Mouse (Mus musculus) limb, embryonic 10.5 days (tissue): Measurements from ENCODE around the gene Ceacam3. TPM values are rescaled to one million over a fixed set of nuclear protein-coding genes. Genes with fewer than 3 reads are reported as not detected.
"Not testable (repeated sequence)": the region's sequence is repeated elsewhere in the genome, so short reads cannot be mapped to it uniquely, and the experiment has no call there.

Source experiments
- DNase-seq: peaks from one replicate; pipeline ENCODE4 v3.0.0-alpha.2; 2017; ENCODE audit warnings: low spot score
- H3K27ac ChIP-seq: fragments of 300-500 bp; sonication (generic); 2 replicates; pipeline ENCODE4 v1.5.1; 2016; ENCODE audit warnings: mild to moderate bottlenecking
- H3K27me3 ChIP-seq: fragments of 300-500 bp; sonication (generic); 2 replicates; pipeline ENCODE4 v1.6.1; 2016; ENCODE audit warnings: low read depth, mild to moderate bottlenecking; ENCODE audit not compliant: poor library complexity, severe bottlenecking
- H3K36me3 ChIP-seq: fragments of 300-500 bp; sonication (generic); 2 replicates; pipeline ENCODE4 v1.6.1; 2016; ENCODE audit warnings: mild to moderate bottlenecking, moderate library complexity
- H3K4me1 ChIP-seq: fragments of 300-500 bp; sonication (generic); 2 replicates; pipeline ENCODE4 v1.6.1; 2016
- H3K4me3 ChIP-seq: fragments of 300-500 bp; sonication (generic); 2 replicates; pipeline ENCODE4 v1.5.1; 2016; ENCODE audit warnings: mild to moderate bottlenecking, moderate library complexity
- H3K9me3 ChIP-seq: fragments of 300-500 bp; sonication (generic); replicated peaks from 2 replicates; pipeline ENCODE4 v1.6.1; 2016; ENCODE audit warnings: mild to moderate bottlenecking
- WGBS: fragments of 180-500 bp; shearing (Covaris S2); methylation state at CpG from one replicate; pipeline ENCODE4 v1.1.7; 2016; 5-methylcytosine and 5-hydroxymethylcytosine counted together
- polyA plus RNA-seq: library from polyadenylated mRNA; unstranded; fragments of >200 nt; fragmentation: Nextera tagmentation; extraction: Ambion mirVana; gene quantifications from 2 replicates; pipeline ENCODE4 v1.2.1, GENCODE M21; 2016

Ceacam3 gene
- not detected in 2 replicates for polyA plus RNA-seq

- DNase-seq: no peak
- Histone ChIP-seq H3K4me1 (no peaks in the 10 kb centered on the region), H3K27ac (no peak within 1 kb of the TSS), H3K27me3 (no peaks in the 10 kb centered on the region), H3K9me3 (peaks cover 9% of the 10 kb centered on the region; the same call in 1 of the 2 replicates), H3K36me3 (no peaks in the 10 kb centered on the region), H3K4me3 (no peak within 1 kb of the TSS)
- 92% methylated on average over 2 of the region's 2 CpGs for WGBS
Observed at GRCm38 (mm10) chr7:17149931-17150330, at the start of gene Ceacam3. TSS of gene Ceacam3 (plus strand) at chr7:17150282.

- WGBS: 94% methylated on average over 13 of the region's 13 CpGs
- not testable (repeated sequence) for H3K4me1 ChIP-seq, DNase-seq, H3K9me3 ChIP-seq, H3K27me3 ChIP-seq, H3K36me3 ChIP-seq, H3K27ac ChIP-seq, H3K4me3 ChIP-seq
Observed at GRCm38 (mm10) chr7:17101631-17102030, 48.5 kb upstream of the Ceacam3 start.

GRCm38 (mm10) chr7:17135307-17135706 is 14.8 kb upstream of the Ceacam3 start:
- H3K36me3 ChIP-seq: no peaks in the 10 kb centered on the region
- 92% methylated on average over 1 of the region's 1 CpGs for WGBS
- no peaks in the 10 kb centered on the region; the same call in 1 of the 2 replicates for H3K9me3 ChIP-seq
- no peaks in the 10 kb centered on the region for H3K4me1 ChIP-seq
- H3K4me3 ChIP-seq: no peak overlapping the region
- no peak overlapping the region for H3K27ac ChIP-seq
- H3K27me3 ChIP-seq: no peaks in the 10 kb centered on the region
- no peak for DNase-seq

DNA sequence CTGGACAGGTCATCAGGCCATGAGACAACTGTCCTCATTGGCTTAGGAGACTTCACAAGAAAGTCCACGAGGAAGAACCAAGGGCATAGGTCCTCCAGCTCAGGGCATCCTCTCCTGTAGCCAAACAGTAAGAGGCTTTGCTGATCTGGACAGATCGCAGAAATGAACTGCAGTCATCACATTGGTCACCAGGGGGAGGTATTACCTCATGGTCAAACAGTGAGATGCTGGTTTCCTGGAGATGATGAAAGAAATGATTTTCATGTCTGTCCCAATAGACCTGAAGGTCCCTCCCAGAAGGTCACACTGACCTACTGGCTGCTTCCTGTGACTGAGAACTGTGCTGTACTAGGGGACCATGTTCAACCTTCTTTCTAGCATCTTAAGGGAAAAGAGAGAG is 5.6 kb downstream of the Ceacam3 start:
- peaks cover 2% of the 10 kb centered on the region; the same call in 1 of the 2 replicates for H3K9me3 ChIP-seq
- no peak overlapping the region for H3K4me3 ChIP-seq

DNA sequence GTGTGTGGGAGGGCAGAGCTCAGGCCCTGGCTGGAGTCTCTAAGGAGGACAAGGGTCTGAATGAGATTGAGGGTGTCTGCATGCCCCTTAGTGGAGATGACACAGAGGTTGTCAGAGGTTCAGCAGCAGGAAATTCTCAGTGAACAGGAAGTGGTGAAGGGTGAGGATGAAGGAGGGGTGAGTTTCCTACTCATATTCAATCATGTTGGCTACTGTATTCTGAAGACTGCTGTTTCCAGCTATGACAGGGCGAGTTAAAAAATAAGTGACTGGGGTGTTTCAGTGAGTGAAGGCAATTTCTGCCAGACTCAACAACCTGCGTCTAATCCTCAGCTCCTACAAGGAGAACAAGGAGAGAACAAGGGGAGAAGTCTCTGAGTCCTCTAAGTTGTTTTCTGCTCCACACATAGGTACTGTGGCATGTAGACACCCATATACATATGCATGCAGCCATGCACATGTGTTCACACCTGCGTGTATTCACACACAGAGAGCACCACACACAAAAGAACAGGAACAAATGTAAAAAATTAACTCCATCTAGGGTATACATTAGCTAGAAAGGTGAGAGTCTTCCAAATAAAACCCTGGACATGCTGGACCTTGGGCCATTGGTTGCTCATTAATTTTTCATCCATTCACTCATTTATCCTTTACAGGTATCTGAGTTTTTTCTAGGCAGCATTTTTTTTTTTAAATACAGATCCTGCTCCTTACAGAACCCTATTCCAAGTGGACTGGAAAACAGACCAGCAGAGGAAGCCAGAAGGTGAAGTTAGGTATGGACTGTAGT is 7.0 kb downstream of the Ceacam3 start:
- H3K27ac ChIP-seq: no peak overlapping the region
- peaks cover 2% of the 10 kb centered on the region; the same call in 1 of the 2 replicates for H3K9me3 ChIP-seq
- H3K27me3 ChIP-seq: no peaks in the 10 kb centered on the region
- no peak for DNase-seq
- H3K4me1 ChIP-seq: no peaks in the 10 kb centered on the region
- 78% methylated on average over 3 of the region's 3 CpGs for WGBS
- H3K4me3 ChIP-seq: no peak overlapping the region
- H3K36me3 ChIP-seq: no peaks in the 10 kb centered on the region

More for the DNA sequence above, 5.6 kb downstream of the Ceacam3 start:
- DNase-seq: no peak
- Histone ChIP-seq H3K27ac (no peak overlapping the region), H3K4me1 (no peaks in the 10 kb centered on the region), H3K36me3 (no peaks in the 10 kb centered on the region), H3K27me3 (no peaks in the 10 kb centered on the region)
- 45% methylated on average over 2 of the region's 2 CpGs for WGBS

DNA sequence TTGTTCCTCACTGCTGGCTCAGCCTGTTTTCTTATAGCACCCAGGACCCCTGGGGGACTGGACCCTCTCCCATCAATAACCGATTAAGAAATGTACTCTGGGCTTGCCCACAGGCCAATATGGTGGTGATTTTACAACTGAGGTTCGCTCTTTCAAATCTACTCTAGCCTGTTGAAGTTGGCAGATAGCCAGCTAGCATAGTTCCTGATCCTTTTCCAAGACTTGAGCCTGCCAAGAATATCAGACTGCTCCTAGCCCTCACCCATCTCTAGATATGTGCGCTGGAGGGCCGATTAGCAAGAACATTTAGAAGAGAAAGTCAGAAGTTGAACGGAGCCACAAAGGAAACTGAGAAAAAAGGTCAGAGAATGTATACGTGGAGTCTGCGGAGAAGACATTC is 8.9 kb downstream of the Ceacam3 start:
- H3K27ac ChIP-seq: no peak overlapping the region
- WGBS: 86% methylated on average over 7 of the region's 7 CpGs
- H3K36me3 ChIP-seq: no peaks in the 10 kb centered on the region
- peaks cover 2% of the 10 kb centered on the region; the same call in 1 of the 2 replicates for H3K9me3 ChIP-seq
- no peak for DNase-seq
- no peaks in the 10 kb centered on the region for H3K27me3 ChIP-seq
- no peaks in the 10 kb centered on the region for H3K4me1 ChIP-seq
- H3K4me3 ChIP-seq: no peak overlapping the region

DNA sequence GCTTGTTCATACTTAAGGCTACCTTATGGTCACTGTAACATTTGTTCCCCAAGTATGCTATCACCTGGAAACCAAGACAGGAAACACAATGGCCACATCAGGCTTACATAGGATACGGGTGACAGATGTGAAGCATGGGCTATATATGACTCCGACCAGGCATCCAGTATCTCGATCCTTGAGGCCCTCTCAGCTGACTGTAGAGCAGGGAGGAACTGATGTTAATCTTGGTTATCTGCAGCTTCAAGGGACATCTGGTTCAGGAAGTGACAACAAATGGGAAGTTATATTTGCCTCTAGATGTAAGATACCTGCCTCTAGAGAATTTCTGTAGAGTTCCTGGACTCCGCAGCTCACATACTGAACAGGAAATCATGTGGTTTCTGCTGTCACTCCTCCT is 21.7 kb downstream of the Ceacam3 start:
- 88% methylated on average over 4 of the region's 4 CpGs for WGBS
- H3K27me3 ChIP-seq: no peaks in the 10 kb centered on the region
- no peaks in the 10 kb centered on the region for H3K4me1 ChIP-seq
- H3K9me3 ChIP-seq: peaks cover 5% of the 10 kb centered on the region; the same call in 1 of the 2 replicates
- no peak overlapping the region for H3K27ac ChIP-seq
- no peak overlapping the region for H3K4me3 ChIP-seq
- DNase-seq: no peak
- H3K36me3 ChIP-seq: no peaks in the 10 kb centered on the region

- peaks cover 19% of the 10 kb centered on the region; the same call in 1 of the 2 replicates for H3K9me3 ChIP-seq
- H3K4me3 ChIP-seq: no peak within 1 kb of the TSS
- no peaks in the 10 kb centered on the region for H3K4me1 ChIP-seq
- H3K36me3 ChIP-seq: no peaks in the 10 kb centered on the region
- H3K27me3 ChIP-seq: no peaks in the 10 kb centered on the region
- no peak for DNase-seq
- no peak within 1 kb of the TSS for H3K27ac ChIP-seq
Observed at GRCm38 (mm10) chr7:17203177-17203576, 53.1 kb downstream of the Ceacam3 start, which contains the start of gene Psg29. TSS of gene Psg29 (plus strand) at chr7:17203477.

- Histone ChIP-seq H3K27ac (no peak overlapping the region), H3K36me3 (no peaks in the 10 kb centered on the region), H3K9me3 (peaks cover 16% of the 10 kb centered on the region; the same call in 1 of the 2 replicates), H3K4me3 (no peak overlapping the region), H3K4me1 (no peaks in the 10 kb centered on the region), H3K27me3 (no peaks in the 10 kb centered on the region)
- DNase-seq: no peak
- WGBS: 78% methylated on average over 3 of the region's 3 CpGs
Observed at GRCm38 (mm10) chr7:17205530-17206184, 55.6 kb downstream of the Ceacam3 start.

Other genes with a start within 250 kb of the Ceacam3 start
- 0.18 and 0.43 TPM in 2 replicates for gene Ptgir, start 243.8 kb upstream of the Ceacam3 start, polyA plus RNA-seq
- gene Calm3, start 226.2 kb upstream of the Ceacam3 start, polyA plus RNA-seq: 127 and 134 TPM in 2 replicates
- gene Pnmal2, start 205.6 kb upstream of the Ceacam3 start, polyA plus RNA-seq: 2.6 and 5.7 TPM in 2 replicates
- gene Pnmal1, start 190.6 kb upstream of the Ceacam3 start, polyA plus RNA-seq: 0.79 and 1.5 TPM in 2 replicates
- 0.96 and 0.98 TPM in 2 replicates for gene Gm42372, start 167.2 kb upstream of the Ceacam3 start, polyA plus RNA-seq
- gene Ccdc8, start 157.6 kb upstream of the Ceacam3 start, polyA plus RNA-seq: 13.7 and 13.8 TPM in 2 replicates
- 149 and 158 TPM in 2 replicates for gene Ppp5c, start 122.4 kb upstream of the Ceacam3 start, polyA plus RNA-seq
- 5.9 and 7.4 TPM in 2 replicates for gene Hif3a, start 87.9 kb upstream of the Ceacam3 start, polyA plus RNA-seq
- gene Psg16, start 76.2 kb upstream of the Ceacam3 start, polyA plus RNA-seq: 0.05 and 0.06 TPM in 2 replicates
- not detected in 2 replicates for gene Psg29, start 53.2 kb downstream of the Ceacam3 start, polyA plus RNA-seq